Comparison of ENCODE assay signal across 8 mouse cellular contexts in the genomic region with DNA sequence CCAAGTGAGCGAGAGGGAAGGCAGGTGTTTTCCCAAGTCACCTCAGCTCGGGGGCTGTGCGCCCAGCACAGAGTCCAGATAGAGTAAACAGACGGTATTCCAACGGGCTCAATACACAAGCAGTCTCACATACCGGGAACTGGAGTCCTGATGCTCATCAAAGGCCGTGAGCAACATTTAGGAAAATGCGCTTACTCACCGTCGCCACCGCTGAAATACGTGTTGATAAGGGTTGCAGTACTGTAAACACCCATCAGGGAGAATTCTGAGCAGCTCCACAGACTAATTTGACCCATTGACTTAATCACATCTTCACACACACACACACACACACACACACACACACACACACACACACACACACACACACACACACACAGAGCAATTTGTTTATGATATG. TPM values are rescaled to one million over a fixed set of nuclear protein-coding genes. Genes with fewer than 3 reads are reported as not detected.
DNase-seq lines count a peak whose midpoint lies in the region; ATAC-seq lines count a peak whose summit lies in the region.

No protein-coding gene starts in this region.

- no peak overlapping the region; the same call in 1 of the 2 replicates for H3K9ac ChIP-seq in hindbrain, embryonic 14.5 days

- no peaks in the 10 kb centered on the region for H3K9me3 ChIP-seq in hindbrain, embryonic 14.5 days (ENCODE audit: control insufficient read depth, low read length)
- H3K9me3 ChIP-seq in midbrain, embryonic 10.5 days (replicated peaks) = no peaks in the 10 kb centered on the region; the same call in 1 of the 2 replicates

- peak; percentile 49; the same call in 1 of the 2 replicates for ATAC-seq in hindbrain, embryonic 14.5 days (ENCODE audit: low FRiP score)

- peak overlapping the region; percentile 55 for H3K4me3 ChIP-seq in hindbrain, embryonic 14.5 days (replicated peaks; ENCODE audit: low read length)
- H3K4me3 ChIP-seq in midbrain, embryonic 10.5 days = peak overlapping the region; percentile 63

- 34% methylated on average over 12 of the region's 12 CpGs for WGBS in hindbrain, embryonic 14.5 days
- WGBS in midbrain, embryonic 10.5 days = 46% methylated on average over 12 of the region's 12 CpGs

- no peak overlapping the region for H3K27ac ChIP-seq in hindbrain, embryonic 14.5 days
- H3K27ac ChIP-seq in midbrain, embryonic 10.5 days (replicated peaks) = no peak overlapping the region

- H3K4me2 ChIP-seq in hindbrain, embryonic 14.5 days (replicated peaks) = peak overlapping the region; percentile 96

- no peaks in the 10 kb centered on the region for H3K36me3 ChIP-seq in hindbrain, embryonic 14.5 days (replicated peaks; ENCODE audit: control insufficient read depth, insufficient read depth)
- no peaks in the 10 kb centered on the region for H3K36me3 ChIP-seq in midbrain, embryonic 10.5 days

- peaks cover 5% of the 10 kb centered on the region; the same call in 1 of the 2 replicates for H3K4me1 ChIP-seq in hindbrain, embryonic 14.5 days (replicated peaks; ENCODE audit: control insufficient read depth, insufficient read depth, low read length)
- peaks cover 15% of the 10 kb centered on the region for H3K4me1 ChIP-seq in midbrain, embryonic 10.5 days

- no peaks in the 10 kb centered on the region for H3K27me3 ChIP-seq in hindbrain, embryonic 14.5 days (ENCODE audit: control insufficient read depth, insufficient read depth, low read length)
- H3K27me3 ChIP-seq in midbrain, embryonic 10.5 days (ENCODE audit: low read depth, poor library complexity, severe bottlenecking) = peaks cover 41% of the 10 kb centered on the region

- peak; percentile 43 for DNase-seq in embryo, embryonic 10 days (ENCODE audit: low spot score)
- DNase-seq in embryo, embryonic 9.5 days (ENCODE audit: extremely low spot score) = no peak
- peak; percentile 27 to 36 for DNase-seq in B cell, adult 2 months
- DNase-seq in cerebellum, adult 9-11 months = peak; percentile 23
- DNase-seq in hindbrain, embryonic 14.5 days (ENCODE audit: low spot score) = peak; percentile 36
- peak; percentile 19 for DNase-seq in midbrain, embryonic 10.5 days (ENCODE audit: low spot score)
- no peak for DNase-seq in right cerebral cortex, postnatal 14 days
- no peak for DNase-seq in thymus, postnatal 4 days

RNA-seq across cellular contexts. Expression of a gene that starts 0.7 kb away (rescaled TPM):
- polyA plus RNA-seq in hindbrain, embryonic 14.5 days (2014; fragmentation: Nextera tagmentation; extraction: Ambion mirVana) = 0.56 and 0.85 TPM in 2 replicates
- 0.14 and 0.23 TPM in 2 replicates for polyA plus RNA-seq in midbrain, embryonic 10.5 days (2016; fragmentation: Nextera tagmentation; extraction: Ambion mirVana)

Comparison
In these comparisons a context has a peak if more than half of its experiments do, and no peak if none do; other contexts are left out.
1. DNase-seq: peak in embryo, embryonic 10 days (single experiment), B cell, adult 2 months (2 of 2), cerebellum, adult 9-11 months (single experiment), hindbrain, embryonic 14.5 days (single experiment) and midbrain, embryonic 10.5 days (single experiment); none in embryo, embryonic 9.5 days (single experiment), right cerebral cortex, postnatal 14 days (single experiment) and thymus, postnatal 4 days (single experiment).